Mouse (Mus musculus): ENCODE results near the gene Agpat4.

DNA sequence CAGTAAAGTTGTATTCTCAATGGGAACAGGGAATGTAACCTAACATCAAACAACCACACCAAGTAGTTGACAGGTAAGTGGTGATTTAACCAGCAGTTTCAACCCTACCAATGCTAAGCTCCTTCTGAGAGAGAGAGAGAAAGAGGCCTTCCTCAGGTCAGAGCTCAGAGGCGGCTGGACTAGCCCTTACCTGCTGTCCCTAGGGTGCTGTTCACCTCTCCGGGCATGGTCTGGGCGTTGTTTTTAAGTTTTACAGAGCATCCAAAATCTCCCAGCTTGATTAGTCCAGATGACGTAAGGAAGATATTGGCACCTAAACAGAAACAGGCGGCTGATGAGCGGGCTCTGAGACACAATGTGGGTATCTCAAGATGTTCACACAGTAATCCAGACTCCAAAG lies 114.2 kb downstream of the Agpat4 start:
- TF ChIP-seq CTCF (IDR thresholded peaks at IDR 0.05; ENCODE audit: borderline replicate concordance, control insufficient read depth, extremely low read depth, insufficient read depth, low read length, poor library complexity) (no peak), POLR2A (IDR thresholded peaks at IDR 0.05; ENCODE audit: control insufficient read depth, extremely low read depth, insufficient read depth, low read length, poor library complexity) (no peak)
